Mouse (Mus musculus): ENCODE measurements around the gene Rasal2.

- TF ChIP-seq EP300 (IDR thresholded peaks at IDR 0.05) = no peak
- TF ChIP-seq CTCF (IDR thresholded peaks at IDR 0.05) = no peak
Observed at GRCm38 (mm10) chr1:157457789-157458188, 45.4 kb upstream of the Rasal2 start.
